Mouse (Mus musculus) urinary bladder, postnatal 10 days (tissue): ENCODE measurements around the gene Csf2rb2.
"Not testable (repeated sequence)": the region's sequence is repeated elsewhere in the genome, so short reads cannot be mapped to it uniquely, and the experiment has no call there.

ENCODE experiments used
- DNase-seq: peaks from one replicate; pipeline ENCODE4 v3.0.0; 2022; ENCODE audit warnings: low spot score

Csf2rb2 gene

GRCm38 (mm10) chr15:78256602-78257259, 48.8 kb downstream of the Csf2rb2 start:
- not testable (repeated sequence) for DNase-seq

- no peak for DNase-seq
Observed at GRCm38 (mm10) chr15:78254751-78255150, 50.8 kb downstream of the Csf2rb2 start.

- no peak for DNase-seq
Observed at GRCm38 (mm10) chr15:78248410-78248809, 57.1 kb downstream of the Csf2rb2 start.

GRCm38 (mm10) chr15:78247659-78248058, 57.9 kb downstream of the Csf2rb2 start:
- no peak for DNase-seq

- no peak for DNase-seq
Observed at GRCm38 (mm10) chr15:78246143-78247116, 59.1 kb downstream of the Csf2rb2 start.

GRCm38 (mm10) chr15:78244695-78245492, 60.6 kb downstream of the Csf2rb2 start, which contains the start of gene Ncf4:
Gene Ncf4, plus strand, starts transcription at chr15:78244801.
- DNase-seq, result no peak

- DNase-seq, result no peak
Observed at GRCm38 (mm10) chr15:78243774-78244173, 61.7 kb downstream of the Csf2rb2 start.

GRCm38 (mm10) chr15:78243061-78243460, 62.5 kb downstream of the Csf2rb2 start:
- DNase-seq, result no peak

- no peak for DNase-seq
Observed at GRCm38 (mm10) chr15:78241335-78241734, 64.2 kb downstream of the Csf2rb2 start.

- DNase-seq, result no peak
Observed at GRCm38 (mm10) chr15:78239956-78240617, 65.4 kb downstream of the Csf2rb2 start.

GRCm38 (mm10) chr15:78239453-78239852, 66.1 kb downstream of the Csf2rb2 start:
- DNase-seq, result no peak

GRCm38 (mm10) chr15:78234823-78235509, 70.6 kb downstream of the Csf2rb2 start:
- DNase-seq, result no peak
